26 mouse cellular contexts compared by ENCODE assay signal in genomic region chr10:121153625-121154024, GRCm38 (mm10).
DNase-seq lines count a peak whose midpoint lies in the region; ATAC-seq lines count a peak whose summit lies in the region.
"Had no signal": no experiment of that assay in that cellular context is flagged by ENCODE, and none has a peak within 500 bp of the region (broad histone marks: within the 10 kb centered on the region; RNA-seq: fewer than 3 reads in every experiment).

No protein-coding gene starts in this region.

- DNase-seq in heart, adult 11 months, result peak; percentile 96
- DNase-seq in heart, postnatal 10 days, result peak; percentile 78 to 83
- DNase-seq in forebrain, embryonic 10.5 days (ENCODE audit: extremely low spot score, low spot score), result no peak
- DNase-seq in kidney, postnatal 14 days, result no peak
- DNase-seq: adrenal gland, adult 8-10 months; cerebellum, adult 2 months; cerebellum, postnatal 14 days; gastrocnemius, postnatal 14 days; kidney, adult 18-20 months; kidney, postnatal 36 days; liver, embryonic 13.5 days; lung, adult 2 months; lung, postnatal 10 days; midbrain, embryonic 14.5 days; thymus, postnatal 25 days had no signal

- no peak overlapping the region for H3K27ac ChIP-seq in heart, embryonic 12.5 days (ENCODE audit: poor library complexity, severe bottlenecking)
- H3K27ac ChIP-seq in heart, embryonic 13.5 days (replicated peaks), result peak overlapping the region; percentile 33
- no peak overlapping the region for H3K27ac ChIP-seq in forebrain, embryonic 10.5 days
- no peak overlapping the region for H3K27ac ChIP-seq in forebrain, embryonic 16.5 days (ENCODE audit: low read length)
- H3K27ac ChIP-seq: forebrain, embryonic 13.5 days; hindbrain, embryonic 14.5 days; kidney, embryonic 15.5 days; limb, embryonic 15.5 days; liver, embryonic 13.5 days; macrophage had no signal

- H3K9me3 ChIP-seq in heart, embryonic 12.5 days (replicated peaks), result no peaks in the 10 kb centered on the region
- H3K9me3 ChIP-seq in heart, embryonic 13.5 days, result no peaks in the 10 kb centered on the region
- no peaks in the 10 kb centered on the region for H3K9me3 ChIP-seq in forebrain, embryonic 10.5 days
- H3K9me3 ChIP-seq in forebrain, embryonic 16.5 days (ENCODE audit: control insufficient read depth, low read length), result no peaks in the 10 kb centered on the region
- H3K9me3 ChIP-seq: forebrain, embryonic 13.5 days; kidney, embryonic 15.5 days; limb, embryonic 15.5 days had no signal

- H3K36me3 ChIP-seq in heart, embryonic 12.5 days, result no peaks in the 10 kb centered on the region
- H3K36me3 ChIP-seq in heart, embryonic 13.5 days, result no peaks in the 10 kb centered on the region
- H3K36me3 ChIP-seq in forebrain, embryonic 10.5 days (replicated peaks), result no peaks in the 10 kb centered on the region
- H3K36me3 ChIP-seq in forebrain, embryonic 16.5 days (ENCODE audit: control insufficient read depth, insufficient read depth), result no peaks in the 10 kb centered on the region
- H3K36me3 ChIP-seq: kidney, embryonic 15.5 days; limb, embryonic 15.5 days; liver, embryonic 13.5 days had no signal

- H3K4me3 ChIP-seq in heart, embryonic 12.5 days, result no peak overlapping the region
- no peak overlapping the region for H3K4me3 ChIP-seq in heart, embryonic 13.5 days
- no peak overlapping the region for H3K4me3 ChIP-seq in forebrain, embryonic 10.5 days
- no peak overlapping the region for H3K4me3 ChIP-seq in forebrain, embryonic 16.5 days (replicated peaks; ENCODE audit: low read length)
- H3K4me3 ChIP-seq: erythroblast, embryonic 14.5 days; forebrain, embryonic 13.5 days; kidney, embryonic 15.5 days; limb, embryonic 15.5 days; liver, embryonic 13.5 days had no signal

- H3K4me2 ChIP-seq in heart, embryonic 12.5 days, result no peak overlapping the region
- peak overlapping the region; percentile 40 for H3K4me2 ChIP-seq in heart, embryonic 13.5 days
- H3K4me2 ChIP-seq in forebrain, embryonic 16.5 days (ENCODE audit: low read length), result no peak overlapping the region
- H3K4me2 ChIP-seq: forebrain, embryonic 13.5 days; hindbrain, embryonic 14.5 days; kidney, embryonic 15.5 days; limb, embryonic 15.5 days; liver, embryonic 13.5 days had no signal

- no peak overlapping the region for H3K9ac ChIP-seq in heart, embryonic 12.5 days
- H3K9ac ChIP-seq in heart, embryonic 13.5 days, result no peak overlapping the region
- no peak overlapping the region for H3K9ac ChIP-seq in forebrain, embryonic 16.5 days (replicated peaks; ENCODE audit: low read depth, low read length)
- H3K9ac ChIP-seq: forebrain, embryonic 13.5 days; hindbrain, embryonic 14.5 days; kidney, embryonic 15.5 days; limb, embryonic 15.5 days; liver, embryonic 13.5 days had no signal

- intact Hi-C loops in heart, postnatal 10 days (cut with DNase I), result no loop called here

- no peak for ATAC-seq in heart, embryonic 12.5 days (ENCODE audit: insufficient number of reproducible peaks, low FRiP score)
- ATAC-seq in heart, embryonic 13.5 days (ENCODE audit: extremely low read depth, insufficient number of reproducible peaks, low FRiP score, low TSS enrichment), result no peak
- no peak for ATAC-seq in megakaryocyte, adult 5-6 weeks (ENCODE audit: poor library complexity, severe bottlenecking)
- no peak for ATAC-seq in forebrain, embryonic 16.5 days
- ATAC-seq: forebrain, embryonic 13.5 days had no signal

- H3K27me3 ChIP-seq in heart, embryonic 12.5 days (replicated peaks), result no peaks in the 10 kb centered on the region
- no peaks in the 10 kb centered on the region for H3K27me3 ChIP-seq in heart, embryonic 13.5 days (replicated peaks)
- no peaks in the 10 kb centered on the region for H3K27me3 ChIP-seq in forebrain, embryonic 10.5 days (ENCODE audit: poor library complexity, severe bottlenecking)
- no peaks in the 10 kb centered on the region for H3K27me3 ChIP-seq in forebrain, embryonic 16.5 days (replicated peaks; ENCODE audit: control insufficient read depth, insufficient read depth, low read length)
- H3K27me3 ChIP-seq: CH12.LX; forebrain, embryonic 13.5 days; kidney, embryonic 15.5 days; limb, embryonic 15.5 days; liver, embryonic 13.5 days had no signal

- peaks cover 9% of the 10 kb centered on the region for H3K4me1 ChIP-seq in heart, embryonic 12.5 days (replicated peaks)
- H3K4me1 ChIP-seq in heart, embryonic 13.5 days, result peaks cover 15% of the 10 kb centered on the region
- H3K4me1 ChIP-seq in forebrain, embryonic 10.5 days, result no peaks in the 10 kb centered on the region
- H3K4me1 ChIP-seq in forebrain, embryonic 16.5 days (replicated peaks; ENCODE audit: control insufficient read depth, insufficient read depth, low read length), result no peaks in the 10 kb centered on the region
- H3K4me1 ChIP-seq: forebrain, embryonic 13.5 days; kidney, embryonic 15.5 days; liver, embryonic 13.5 days had no signal

- WGBS in heart, embryonic 12.5 days, result 27% methylated on average over 4 of the region's 4 CpGs
- 25% methylated on average over 4 of the region's 4 CpGs for WGBS in heart, embryonic 13.5 days
- WGBS in forebrain, embryonic 10.5 days, result 83% methylated on average over 4 of the region's 4 CpGs
- 71% methylated on average over 4 of the region's 4 CpGs for WGBS in forebrain, embryonic 16.5 days

Comparison
In these comparisons a context has a peak if more than half of its experiments do, and no peak if none do; other contexts are left out.
1. DNase-seq: peak in heart, adult 11 months (single experiment) and heart, postnatal 10 days (2 of 2); none in forebrain, embryonic 10.5 days (single experiment) and kidney, postnatal 14 days (single experiment).